Mouse (Mus musculus) hindbrain, embryonic 10.5 days (tissue): ENCODE data around the gene a. TPM values are rescaled to one million over a fixed set of nuclear protein-coding genes. Genes with fewer than 3 reads are reported as not detected.
"Not testable (repeated sequence)": the region's sequence is repeated elsewhere in the genome, so short reads cannot be mapped to it uniquely, and the experiment has no call there.

Experiments used
- DNase-seq: peaks from one replicate; pipeline ENCODE4 v3.0.0-alpha.2; 2017; ENCODE audit warnings: low spot score
- H3K27ac ChIP-seq: fragments of 300-500 bp; sonication (generic); 2 replicates; pipeline ENCODE4 v1.5.1; 2016; ENCODE audit warnings: mild to moderate bottlenecking, moderate library complexity
- H3K27me3 ChIP-seq: fragments of 300-500 bp; sonication (generic); 2 replicates; pipeline ENCODE4 v1.6.1; 2016; ENCODE audit warnings: mild to moderate bottlenecking; ENCODE audit not compliant: poor library complexity, insufficient read depth, severe bottlenecking
- H3K36me3 ChIP-seq: fragments of 300-500 bp; sonication (generic); 2 replicates; pipeline ENCODE4 v1.6.1; 2016; ENCODE audit warnings: mild to moderate bottlenecking, moderate library complexity
- H3K4me1 ChIP-seq: fragments of 300-500 bp; sonication (generic); replicated peaks from 2 replicates; pipeline ENCODE4 v1.6.1; 2016; ENCODE audit warnings: mild to moderate bottlenecking
- H3K4me3 ChIP-seq: fragments of 300-500 bp; sonication (generic); 2 replicates; pipeline ENCODE4 v1.5.1; 2016; ENCODE audit warnings: mild to moderate bottlenecking, moderate library complexity
- H3K9me3 ChIP-seq: fragments of 300-500 bp; sonication (generic); 2 replicates; pipeline ENCODE4 v1.6.1; 2016; ENCODE audit warnings: mild to moderate bottlenecking, moderate library complexity
- WGBS: fragments of 180-500 bp; shearing (Covaris S2); methylation state at CpG from one replicate; pipeline ENCODE4 v1.1.7; 2016; 5-methylcytosine and 5-hydroxymethylcytosine counted together
- polyA plus RNA-seq: library from polyadenylated mRNA; unstranded; fragments of >200 nt; fragmentation: Nextera tagmentation; extraction: Ambion mirVana; gene quantifications from 2 replicates; pipeline ENCODE4 v1.2.1, GENCODE M21; 2016

Gene a
- polyA plus RNA-seq, 1 experiment from 2014 or later, result 1.0 TPM

- Histone ChIP-seq H3K4me1 (peaks cover 6% of the 10 kb centered on the region), H3K27ac (no peak overlapping the region), H3K27me3 (no peaks in the 10 kb centered on the region), H3K36me3 (no peaks in the 10 kb centered on the region), H3K4me3 (no peak overlapping the region), H3K9me3 (no peaks in the 10 kb centered on the region)
- WGBS, result 65% methylated on average over 3 of the region's 3 CpGs
- no peak for DNase-seq
Measured at GRCm38 (mm10) chr2:155045075-155045474, 253.9 kb downstream of the a start.

- DNase-seq, result no peak
- 84% methylated on average over 2 of the region's 2 CpGs for WGBS
- Histone ChIP-seq H3K4me1 (peaks cover 15% of the 10 kb centered on the region), H3K27ac (no peak overlapping the region), H3K4me3 (no peak overlapping the region), H3K36me3 (no peaks in the 10 kb centered on the region), H3K27me3 (no peaks in the 10 kb centered on the region), H3K9me3 (no peaks in the 10 kb centered on the region)
Measured at GRCm38 (mm10) chr2:155046803-155047202, 255.6 kb downstream of the a start.

- Histone ChIP-seq H3K9me3 (no peaks in the 10 kb centered on the region), H3K36me3 (no peaks in the 10 kb centered on the region), H3K27ac (no peak overlapping the region), H3K4me3 (no peak overlapping the region), H3K27me3 (no peaks in the 10 kb centered on the region), H3K4me1 (peaks cover 16% of the 10 kb centered on the region)
- no peak for DNase-seq
- WGBS, result 64% methylated on average over 7 of the region's 7 CpGs
Measured at GRCm38 (mm10) chr2:155047452-155048178, 256.4 kb downstream of the a start.

GRCm38 (mm10) chr2:155050108-155050503, 258.9 kb downstream of the a start:
- WGBS, result 26% methylated on average over 5 of the region's 5 CpGs

GRCm38 (mm10) chr2:155050504-155051236, 259.5 kb downstream of the a start:
- Histone ChIP-seq H3K27me3 (no peaks in the 10 kb centered on the region), H3K9me3 (no peaks in the 10 kb centered on the region), H3K36me3 (no peaks in the 10 kb centered on the region), H3K4me1 (peaks cover 16% of the 10 kb centered on the region), H3K27ac (peak overlapping the region; percentile 91), H3K4me3 (peak overlapping the region; percentile 55)
- peak; percentile 96 for DNase-seq
- WGBS, result 1% methylated on average over 45 of the region's 45 CpGs

More at GRCm38 (mm10) chr2:155050108-155050503, 258.9 kb downstream of the a start:
- peaks cover 16% of the 10 kb centered on the region for H3K4me1 ChIP-seq
- H3K27me3 ChIP-seq, result no peaks in the 10 kb centered on the region
- no peaks in the 10 kb centered on the region for H3K36me3 ChIP-seq
- H3K4me3 ChIP-seq, result peak overlapping the region; percentile 55
- no peaks in the 10 kb centered on the region for H3K9me3 ChIP-seq
- no peak for DNase-seq
- peak overlapping the region; percentile 91 for H3K27ac ChIP-seq

GRCm38 (mm10) chr2:155051622-155052351, 260.6 kb downstream of the a start:
- Histone ChIP-seq H3K9me3 (no peaks in the 10 kb centered on the region), H3K36me3 (no peaks in the 10 kb centered on the region), H3K4me1 (peaks cover 16% of the 10 kb centered on the region), H3K27me3 (no peaks in the 10 kb centered on the region), H3K4me3 (peak overlapping the region; percentile 55), H3K27ac (peak overlapping the region; percentile 91)
- 30% methylated on average over 9 of the region's 9 CpGs for WGBS
- DNase-seq, result peak; percentile 10

- Histone ChIP-seq H3K4me1 (peaks cover 16% of the 10 kb centered on the region), H3K9me3 (no peaks in the 10 kb centered on the region), H3K4me3 (no peak overlapping the region), H3K36me3 (no peaks in the 10 kb centered on the region), H3K27me3 (no peaks in the 10 kb centered on the region), H3K27ac (no peak overlapping the region)
- WGBS, result 86% methylated on average over 2 of the region's 2 CpGs
- DNase-seq, result no peak
Measured at GRCm38 (mm10) chr2:155052681-155053080, 261.5 kb downstream of the a start.

GRCm38 (mm10) chr2:155053512-155053911, 262.3 kb downstream of the a start:
- H3K9me3 ChIP-seq, DNase-seq, H3K27me3 ChIP-seq, H3K27ac ChIP-seq, H3K4me3 ChIP-seq, H3K36me3 ChIP-seq: not testable (repeated sequence)
- H3K4me1 ChIP-seq, result peaks cover 16% of the 10 kb centered on the region
- WGBS, result 91% methylated on average over 8 of the region's 8 CpGs

GRCm38 (mm10) chr2:155054672-155055071, 263.5 kb downstream of the a start:
- no peaks in the 10 kb centered on the region for H3K27me3 ChIP-seq
- H3K27ac ChIP-seq, result no peak overlapping the region
- WGBS, result 71% methylated on average over 3 of the region's 3 CpGs
- no peak overlapping the region for H3K4me3 ChIP-seq
- DNase-seq, result no peak
- H3K4me1 ChIP-seq, result peaks cover 16% of the 10 kb centered on the region
- H3K36me3 ChIP-seq, result peaks cover 8% of the 10 kb centered on the region
- no peaks in the 10 kb centered on the region for H3K9me3 ChIP-seq

GRCm38 (mm10) chr2:155056076-155056578, 264.9 kb downstream of the a start:
- no peak for DNase-seq
- H3K4me3 ChIP-seq, result no peak overlapping the region
- H3K27ac ChIP-seq, result no peak overlapping the region
- H3K4me1 ChIP-seq, result peaks cover 8% of the 10 kb centered on the region
- WGBS, result 74% methylated on average over 5 of the region's 5 CpGs
- H3K36me3 ChIP-seq, result peaks cover 16% of the 10 kb centered on the region
- H3K9me3 ChIP-seq, result no peaks in the 10 kb centered on the region
- no peaks in the 10 kb centered on the region for H3K27me3 ChIP-seq

GRCm38 (mm10) chr2:155057361-155057760, 266.2 kb downstream of the a start:
- peaks cover 29% of the 10 kb centered on the region for H3K36me3 ChIP-seq
- H3K27ac ChIP-seq, result no peak overlapping the region
- no peak for DNase-seq
- H3K27me3 ChIP-seq, result no peaks in the 10 kb centered on the region
- no peaks in the 10 kb centered on the region for H3K4me1 ChIP-seq
- WGBS, result 69% methylated on average over 1 of the region's 1 CpGs
- no peak overlapping the region for H3K4me3 ChIP-seq
- no peaks in the 10 kb centered on the region for H3K9me3 ChIP-seq

GRCm38 (mm10) chr2:155071027-155071426, 279.8 kb downstream of the a start:
- Histone ChIP-seq H3K27ac (no peak overlapping the region), H3K27me3 (peaks cover 7% of the 10 kb centered on the region; the same call in 1 of the 2 replicates), H3K9me3 (no peaks in the 10 kb centered on the region), H3K4me1 (peaks cover 32% of the 10 kb centered on the region), H3K36me3 (peaks cover 38% of the 10 kb centered on the region), H3K4me3 (no peak overlapping the region)
- WGBS, result 90% methylated on average over 9 of the region's 9 CpGs
- DNase-seq, result no peak
